Mouse (Mus musculus): ENCODE results near the gene 4931406P16Rik. TPM values are rescaled to one million over a fixed set of nuclear protein-coding genes. Genes with fewer than 3 reads are reported as not detected.

4931406P16Rik gene
- polyA plus RNA-seq, 1 experiment from 2014 or later: 40.3 TPM

Other genes starting within 250 kb of the 4931406P16Rik start
- gene Scgb1b30, start 218.1 kb downstream of the 4931406P16Rik start, polyA plus RNA-seq (2014; fragmentation: Nextera tagmentation; extraction: Ambion mirVana): not detected in 2 replicates
- gene Wtip, start 180.3 kb downstream of the 4931406P16Rik start, polyA plus RNA-seq (2014; fragmentation: Nextera tagmentation; extraction: Ambion mirVana): 6.8 and 7.8 TPM in 2 replicates
- 166 and 183 TPM in 2 replicates for gene Uba2, start 144.0 kb downstream of the 4931406P16Rik start, polyA plus RNA-seq (2014; fragmentation: Nextera tagmentation; extraction: Ambion mirVana)
- 47.5 and 55.0 TPM in 2 replicates for gene Pdcd2l, start 116.9 kb downstream of the 4931406P16Rik start, polyA plus RNA-seq (2014; fragmentation: Nextera tagmentation; extraction: Ambion mirVana)
- 313 and 332 TPM in 2 replicates for gene Gpi1, start 83.2 kb downstream of the 4931406P16Rik start, polyA plus RNA-seq (2014; fragmentation: Nextera tagmentation; extraction: Ambion mirVana)
- gene Gm6096, start 62.5 kb downstream of the 4931406P16Rik start, polyA plus RNA-seq (2014; fragmentation: Nextera tagmentation; extraction: Ambion mirVana): not detected in 2 replicates
- 62.7 and 63.4 TPM in 2 replicates for gene Lsm14a, start 79.8 kb upstream of the 4931406P16Rik start, polyA plus RNA-seq (2014; fragmentation: Nextera tagmentation; extraction: Ambion mirVana)